Mouse (Mus musculus): ENCODE measurements around the gene Itpk1. TPM values are rescaled to one million over a fixed set of nuclear protein-coding genes. Genes with fewer than 3 reads are reported as not detected.

Gene Itpk1
- polyA plus RNA-seq, 1 experiment from 2014 or later, result 5.8 TPM

GRCm38 (mm10) chr12:102733381-102733780, 28.7 kb upstream of the Itpk1 start:
- Histone ChIP-seq H3K36me3 (ENCODE audit: control insufficient read depth, insufficient read depth, low read length) (no peaks in the 10 kb centered on the region), H3K4me3 (ENCODE audit: low read depth, low read length) (no peak overlapping the region), H3K9ac (ENCODE audit: low read depth, low read length) (no peak overlapping the region), H3K27ac (ENCODE audit: low read depth, low read length) (no peak overlapping the region), H3K9me3 (ENCODE audit: control insufficient read depth, low read length) (no peaks in the 10 kb centered on the region), H3K27me3 (replicated peaks; ENCODE audit: control insufficient read depth, insufficient read depth, low read length) (no peaks in the 10 kb centered on the region), H3K4me1 (replicated peaks; ENCODE audit: control insufficient read depth, insufficient read depth, low read length) (peaks cover 15% of the 10 kb centered on the region), H3K4me2 (no peak overlapping the region)
- ATAC-seq (replicated peaks; ENCODE audit: low FRiP score) (no peak; the same call in 1 of the 2 replicates), DNase-seq (ENCODE audit: low spot score) (no peak)
- 5% methylated on average over 4 of the region's 5 CpGs for WGBS

- peaks cover 15% of the 10 kb centered on the region for H3K4me1 ChIP-seq (replicated peaks; ENCODE audit: control insufficient read depth, insufficient read depth, low read length)
- DNase-seq (ENCODE audit: low spot score) (no peak), ATAC-seq (replicated peaks; ENCODE audit: low FRiP score) (peak; percentile 6; the same call in 1 of the 2 replicates)
- 49% methylated on average over 16 of the region's 16 CpGs for WGBS
- H3K27ac ChIP-seq (ENCODE audit: low read depth, low read length), result peak overlapping the region; percentile 38; the same call in 1 of the 2 replicates
- H3K4me2 ChIP-seq, result peak overlapping the region; percentile 58
- H3K36me3 ChIP-seq (ENCODE audit: control insufficient read depth, insufficient read depth, low read length), result no peaks in the 10 kb centered on the region
- H3K27me3 ChIP-seq (replicated peaks; ENCODE audit: control insufficient read depth, insufficient read depth, low read length), result no peaks in the 10 kb centered on the region
- 0 out of 2 replicates have a peak overlapping the region, but pooled peaks have one; percentile 14 for H3K9ac ChIP-seq (ENCODE audit: low read depth, low read length)
- H3K4me3 ChIP-seq (ENCODE audit: low read depth, low read length), result no peak overlapping the region
- no peaks in the 10 kb centered on the region for H3K9me3 ChIP-seq (ENCODE audit: control insufficient read depth, low read length)
Observed at GRCm38 (mm10) chr12:102730798-102731619, 26.3 kb upstream of the Itpk1 start.

GRCm38 (mm10) chr12:102729855-102730797, 25.4 kb upstream of the Itpk1 start:
- DNase-seq (ENCODE audit: low spot score), result peak; percentile 78
- 37% methylated on average over 26 of the region's 26 CpGs for WGBS
- H3K9me3 ChIP-seq (ENCODE audit: control insufficient read depth, low read length), result no peaks in the 10 kb centered on the region
- no peaks in the 10 kb centered on the region for H3K27me3 ChIP-seq (replicated peaks; ENCODE audit: control insufficient read depth, insufficient read depth, low read length)
- peak overlapping the region; percentile 58 for H3K4me2 ChIP-seq
- 0 out of 2 replicates have a peak overlapping the region, but pooled peaks have one; percentile 14 for H3K9ac ChIP-seq (ENCODE audit: low read depth, low read length)
- H3K4me3 ChIP-seq (ENCODE audit: low read depth, low read length), result peak overlapping the region; percentile 20
- H3K4me1 ChIP-seq (replicated peaks; ENCODE audit: control insufficient read depth, insufficient read depth, low read length), result peaks cover 15% of the 10 kb centered on the region
- peak; percentile 92 for ATAC-seq (replicated peaks; ENCODE audit: low FRiP score)
- H3K36me3 ChIP-seq (ENCODE audit: control insufficient read depth, insufficient read depth, low read length), result no peaks in the 10 kb centered on the region
- peak overlapping the region; percentile 38; the same call in 1 of the 2 replicates for H3K27ac ChIP-seq (ENCODE audit: low read depth, low read length)

- no peak for ATAC-seq (replicated peaks; ENCODE audit: low FRiP score)
- no peaks in the 10 kb centered on the region for H3K27me3 ChIP-seq (replicated peaks; ENCODE audit: control insufficient read depth, insufficient read depth, low read length)
- peaks cover 8% of the 10 kb centered on the region for H3K4me1 ChIP-seq (replicated peaks; ENCODE audit: control insufficient read depth, insufficient read depth, low read length)
- DNase-seq (ENCODE audit: low spot score), result no peak
- no peak overlapping the region for H3K9ac ChIP-seq (ENCODE audit: low read depth, low read length)
- H3K27ac ChIP-seq (ENCODE audit: low read depth, low read length), result no peak overlapping the region
- no peaks in the 10 kb centered on the region for H3K9me3 ChIP-seq (ENCODE audit: control insufficient read depth, low read length)
- WGBS, result 60% methylated on average over 7 of the region's 7 CpGs
- no peaks in the 10 kb centered on the region for H3K36me3 ChIP-seq (ENCODE audit: control insufficient read depth, insufficient read depth, low read length)
- H3K4me2 ChIP-seq, result no peak overlapping the region
- H3K4me3 ChIP-seq (ENCODE audit: low read depth, low read length), result no peak overlapping the region
Observed at GRCm38 (mm10) chr12:102725761-102726175, 21.0 kb upstream of the Itpk1 start.

GRCm38 (mm10) chr12:102725146-102725545, 20.4 kb upstream of the Itpk1 start:
- 88% methylated on average over 6 of the region's 6 CpGs for WGBS
- no peak for ATAC-seq (replicated peaks; ENCODE audit: low FRiP score)
- Histone ChIP-seq H3K9me3 (ENCODE audit: control insufficient read depth, low read length) (no peaks in the 10 kb centered on the region), H3K4me1 (replicated peaks; ENCODE audit: control insufficient read depth, insufficient read depth, low read length) (peaks cover 3% of the 10 kb centered on the region; the same call in 1 of the 2 replicates), H3K27me3 (replicated peaks; ENCODE audit: control insufficient read depth, insufficient read depth, low read length) (no peaks in the 10 kb centered on the region), H3K9ac (ENCODE audit: low read depth, low read length) (no peak overlapping the region), H3K4me2 (no peak overlapping the region), H3K27ac (ENCODE audit: low read depth, low read length) (no peak overlapping the region), H3K36me3 (ENCODE audit: control insufficient read depth, insufficient read depth, low read length) (no peaks in the 10 kb centered on the region), H3K4me3 (ENCODE audit: low read depth, low read length) (no peak overlapping the region)
- no peak for DNase-seq (ENCODE audit: low spot score)

- no peaks in the 10 kb centered on the region for H3K27me3 ChIP-seq (replicated peaks; ENCODE audit: control insufficient read depth, insufficient read depth, low read length)
- 67% methylated on average over 6 of the region's 6 CpGs for WGBS
- no peak overlapping the region for H3K4me3 ChIP-seq (ENCODE audit: low read depth, low read length)
- no peak overlapping the region for H3K4me2 ChIP-seq
- no peaks in the 10 kb centered on the region for H3K36me3 ChIP-seq (ENCODE audit: control insufficient read depth, insufficient read depth, low read length)
- DNase-seq (ENCODE audit: low spot score), result no peak
- ATAC-seq (replicated peaks; ENCODE audit: low FRiP score), result no peak
- no peak overlapping the region for H3K27ac ChIP-seq (ENCODE audit: low read depth, low read length)
- H3K9me3 ChIP-seq (ENCODE audit: control insufficient read depth, low read length), result no peaks in the 10 kb centered on the region
- H3K9ac ChIP-seq (ENCODE audit: low read depth, low read length), result no peak overlapping the region
- H3K4me1 ChIP-seq (replicated peaks; ENCODE audit: control insufficient read depth, insufficient read depth, low read length), result no peaks in the 10 kb centered on the region
Observed at GRCm38 (mm10) chr12:102723861-102724260, 19.1 kb upstream of the Itpk1 start.

GRCm38 (mm10) chr12:102722966-102723365, 18.2 kb upstream of the Itpk1 start:
- Histone ChIP-seq H3K4me3 (ENCODE audit: low read depth, low read length) (no peak overlapping the region), H3K36me3 (ENCODE audit: control insufficient read depth, insufficient read depth, low read length) (no peaks in the 10 kb centered on the region), H3K27ac (ENCODE audit: low read depth, low read length) (no peak overlapping the region), H3K9me3 (ENCODE audit: control insufficient read depth, low read length) (no peaks in the 10 kb centered on the region), H3K4me1 (replicated peaks; ENCODE audit: control insufficient read depth, insufficient read depth, low read length) (no peaks in the 10 kb centered on the region), H3K4me2 (no peak overlapping the region), H3K27me3 (replicated peaks; ENCODE audit: control insufficient read depth, insufficient read depth, low read length) (no peaks in the 10 kb centered on the region), H3K9ac (ENCODE audit: low read depth, low read length) (no peak overlapping the region)
- DNase-seq (ENCODE audit: low spot score), result no peak
- WGBS, result 80% methylated on average over 8 of the region's 8 CpGs
- no peak for ATAC-seq (replicated peaks; ENCODE audit: low FRiP score)

- no peak overlapping the region for H3K27ac ChIP-seq (ENCODE audit: low read depth, low read length)
- no peak overlapping the region for H3K4me2 ChIP-seq
- no peaks in the 10 kb centered on the region for H3K9me3 ChIP-seq (ENCODE audit: control insufficient read depth, low read length)
- H3K36me3 ChIP-seq (ENCODE audit: control insufficient read depth, insufficient read depth, low read length), result no peaks in the 10 kb centered on the region
- H3K4me3 ChIP-seq (ENCODE audit: low read depth, low read length), result no peak overlapping the region
- WGBS, result 74% methylated on average over 11 of the region's 11 CpGs
- H3K4me1 ChIP-seq (replicated peaks; ENCODE audit: control insufficient read depth, insufficient read depth, low read length), result no peaks in the 10 kb centered on the region
- no peak for ATAC-seq (replicated peaks; ENCODE audit: low FRiP score)
- H3K27me3 ChIP-seq (replicated peaks; ENCODE audit: control insufficient read depth, insufficient read depth, low read length), result no peaks in the 10 kb centered on the region
- no peak overlapping the region for H3K9ac ChIP-seq (ENCODE audit: low read depth, low read length)
- no peak for DNase-seq (ENCODE audit: low spot score)
Observed at GRCm38 (mm10) chr12:102722451-102722850, 17.7 kb upstream of the Itpk1 start.

All from liver, embryonic 11.5 days (tissue).